Mouse (Mus musculus) WW6 (cell line): ENCODE measurements around the gene Cbx8.

ENCODE experiments used
- DNase-seq: peaks from one replicate; pipeline ENCODE4 v3.0.0-alpha.2; 2013; ENCODE audit warnings: low read depth, low spot score

Cbx8 gene

DNA sequence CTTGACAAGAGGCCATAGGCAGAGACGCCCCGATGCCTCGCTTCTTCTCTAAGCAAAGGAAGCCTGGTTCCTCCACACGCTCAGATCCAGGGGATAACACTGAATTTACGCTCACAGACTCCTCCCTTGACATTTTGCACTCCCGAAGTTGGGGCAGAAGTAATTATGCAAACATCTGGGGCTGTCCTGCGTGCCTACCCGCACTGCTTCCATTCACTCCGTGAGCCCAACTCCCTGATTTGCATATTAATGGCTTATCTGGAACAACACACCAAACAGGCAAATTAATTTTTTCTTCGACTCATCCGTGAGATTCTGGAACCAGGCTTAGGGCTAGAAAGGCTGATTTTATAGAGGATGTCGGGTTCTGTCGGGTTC, 7.4 kb upstream of the Cbx8 start:
- DNase-seq = no peak

DNA sequence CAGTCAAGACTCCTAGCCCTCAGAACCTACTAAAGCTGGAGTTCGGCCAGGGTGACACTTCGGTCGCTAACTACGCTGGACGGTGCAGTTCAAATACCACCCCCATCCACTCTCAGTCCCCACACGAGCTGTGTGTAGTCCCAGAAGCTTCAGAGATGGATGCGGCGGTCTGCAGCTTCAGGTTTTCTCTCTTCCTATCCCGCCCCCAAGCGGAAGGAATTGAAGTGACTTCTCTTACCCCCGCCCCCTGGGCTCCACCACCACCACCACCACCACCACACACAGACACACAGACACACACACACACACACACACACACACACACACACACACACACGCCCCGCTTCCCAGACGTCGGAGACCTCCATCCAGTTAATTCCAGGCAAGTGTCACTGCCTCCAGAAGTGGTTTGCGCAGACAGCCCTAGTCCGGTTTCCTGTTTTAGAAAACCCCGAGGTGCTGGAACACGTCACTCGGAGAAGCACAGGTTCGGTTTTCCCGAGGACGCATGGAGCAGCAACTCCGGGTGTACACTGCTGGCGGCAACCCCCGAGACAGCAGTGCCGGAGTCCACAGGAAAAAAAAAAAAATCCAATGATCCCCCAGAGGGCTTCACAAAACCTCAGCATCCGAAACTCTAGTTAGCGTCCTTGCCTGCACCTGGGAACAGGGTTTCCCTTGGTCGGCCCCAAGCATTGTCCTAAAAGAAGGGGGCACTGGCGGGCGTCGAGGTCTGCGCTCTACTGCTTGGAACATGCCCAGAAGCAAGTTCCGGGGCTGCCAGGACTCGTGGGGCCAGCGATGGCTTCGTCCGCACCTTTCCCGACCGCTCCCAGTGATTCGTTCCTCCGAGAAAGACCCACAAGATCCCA, 6.7 kb upstream of the Cbx8 start:
- no peak for DNase-seq

DNA sequence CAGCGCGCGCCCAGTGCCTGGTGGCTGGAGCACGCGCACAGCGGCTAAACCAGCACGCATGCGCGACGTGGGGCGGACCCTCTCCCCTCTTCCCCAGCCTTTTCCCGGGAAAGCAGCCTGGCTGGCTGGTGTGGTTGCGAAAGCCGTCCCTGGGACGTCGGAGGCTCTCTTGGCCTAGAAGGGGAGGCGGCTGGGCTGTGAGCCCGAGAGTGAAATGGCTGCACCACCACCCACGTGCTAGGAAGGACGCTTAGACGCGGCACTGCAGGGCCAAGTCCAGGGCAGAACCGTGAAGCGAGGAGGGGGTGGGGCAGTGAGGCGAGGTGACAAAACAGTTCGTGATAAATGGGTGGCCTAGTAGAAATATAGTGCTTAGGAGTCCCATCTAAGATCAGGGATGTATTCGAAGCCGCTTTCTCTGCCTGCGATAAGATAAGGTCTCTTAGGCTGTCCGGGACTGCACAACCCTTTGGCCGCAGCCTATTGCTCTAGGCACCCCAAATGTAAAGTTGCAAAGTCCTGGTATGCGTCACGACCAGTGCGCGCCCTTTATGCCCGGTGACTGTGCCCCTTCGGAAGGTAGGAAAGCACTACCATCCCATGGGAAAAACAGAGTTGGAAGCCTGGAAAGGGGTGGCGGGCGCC, 6.0 kb upstream of the Cbx8 start:
- no peak for DNase-seq

DNA sequence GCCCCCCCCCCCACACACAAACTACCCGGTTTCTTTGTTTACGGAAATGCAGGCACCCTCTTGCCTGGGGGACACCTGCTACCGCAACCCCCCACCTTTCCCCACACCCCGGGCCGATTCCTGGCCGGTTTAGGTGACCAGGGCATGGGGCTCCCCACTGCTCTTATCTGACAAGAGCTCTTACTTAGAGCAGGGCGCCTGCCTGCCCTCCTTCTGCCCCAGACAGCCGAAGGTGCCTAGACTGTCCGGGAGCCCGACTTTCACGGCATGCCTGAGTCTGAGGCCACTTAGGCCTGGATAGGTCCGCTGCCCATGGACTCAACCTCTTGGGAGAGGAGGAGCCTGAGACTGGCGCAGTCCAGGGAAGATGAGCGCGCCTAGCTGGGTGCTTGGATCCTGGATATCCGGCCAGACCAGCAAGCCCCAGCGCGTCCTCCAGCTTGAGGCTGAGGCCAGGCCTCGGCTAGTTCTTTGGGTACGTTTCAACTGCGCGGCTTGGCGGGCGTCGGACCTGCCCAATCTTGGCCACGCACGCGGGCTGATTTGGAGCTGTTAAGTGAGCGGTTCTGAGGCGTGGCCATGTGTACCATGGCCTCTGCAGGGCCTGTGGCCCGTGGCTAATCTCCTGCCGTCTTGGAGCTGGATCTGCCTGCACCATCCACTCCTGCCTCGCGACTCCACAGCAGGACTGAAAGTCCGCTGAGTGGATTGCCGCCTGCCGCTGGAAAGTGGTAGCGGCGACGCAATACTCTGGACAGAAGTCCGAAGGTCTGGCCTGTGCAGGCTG, 4.0 kb upstream of the Cbx8 start:
- no peak for DNase-seq

DNA sequence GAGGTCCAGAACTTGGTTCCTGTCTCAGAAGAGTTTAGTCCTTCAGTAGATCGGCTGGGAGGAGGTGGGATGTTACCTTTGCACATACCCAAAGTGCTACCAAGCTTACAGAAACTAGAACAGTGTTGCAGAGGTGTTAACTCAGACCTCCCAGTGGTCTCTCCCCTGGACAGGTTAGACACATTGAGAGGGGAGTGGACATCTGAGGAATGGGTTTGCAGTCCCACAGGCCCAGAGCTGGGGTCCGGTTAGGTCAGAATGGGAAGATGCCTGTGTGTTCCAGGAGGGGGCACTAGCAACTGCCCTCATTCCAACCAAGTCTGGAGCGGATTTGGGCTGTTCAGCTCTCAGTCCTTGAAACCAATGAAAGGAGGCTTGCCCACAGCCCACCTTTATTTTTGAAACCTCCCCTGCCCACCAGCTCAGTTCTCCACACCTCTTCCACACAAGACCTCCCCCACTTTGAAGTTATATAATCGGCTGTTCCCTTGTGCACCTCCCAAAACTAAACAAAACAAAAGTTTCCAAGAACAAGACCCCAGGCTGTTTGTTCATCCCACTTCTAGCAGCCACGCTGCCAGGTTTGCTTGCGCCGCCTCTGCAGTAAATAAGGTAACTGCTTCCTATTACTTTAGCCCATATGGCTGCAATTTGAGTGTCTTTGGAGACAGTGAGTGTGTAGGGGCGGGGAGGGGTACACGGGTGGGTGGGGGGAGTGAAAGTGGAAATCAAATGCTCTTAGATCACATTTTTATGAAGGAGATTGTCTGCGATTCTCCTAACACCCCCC, 3.2 kb upstream of the Cbx8 start:
- DNase-seq = no peak

DNA sequence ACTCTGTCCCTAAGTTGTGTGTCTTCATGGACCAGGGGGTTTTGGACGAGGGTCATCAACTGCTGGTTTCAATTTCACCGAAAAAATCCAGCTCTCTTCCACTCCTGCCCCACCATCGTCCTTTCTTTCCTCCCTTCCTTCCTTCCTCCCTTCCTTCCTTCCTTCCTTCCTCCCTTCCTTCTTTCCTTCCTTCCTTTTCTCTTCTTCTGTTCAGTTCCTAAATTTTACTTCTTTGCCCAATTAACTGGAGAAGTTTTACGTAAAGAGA, 2.4 kb upstream of the Cbx8 start:
- no peak for DNase-seq

DNA sequence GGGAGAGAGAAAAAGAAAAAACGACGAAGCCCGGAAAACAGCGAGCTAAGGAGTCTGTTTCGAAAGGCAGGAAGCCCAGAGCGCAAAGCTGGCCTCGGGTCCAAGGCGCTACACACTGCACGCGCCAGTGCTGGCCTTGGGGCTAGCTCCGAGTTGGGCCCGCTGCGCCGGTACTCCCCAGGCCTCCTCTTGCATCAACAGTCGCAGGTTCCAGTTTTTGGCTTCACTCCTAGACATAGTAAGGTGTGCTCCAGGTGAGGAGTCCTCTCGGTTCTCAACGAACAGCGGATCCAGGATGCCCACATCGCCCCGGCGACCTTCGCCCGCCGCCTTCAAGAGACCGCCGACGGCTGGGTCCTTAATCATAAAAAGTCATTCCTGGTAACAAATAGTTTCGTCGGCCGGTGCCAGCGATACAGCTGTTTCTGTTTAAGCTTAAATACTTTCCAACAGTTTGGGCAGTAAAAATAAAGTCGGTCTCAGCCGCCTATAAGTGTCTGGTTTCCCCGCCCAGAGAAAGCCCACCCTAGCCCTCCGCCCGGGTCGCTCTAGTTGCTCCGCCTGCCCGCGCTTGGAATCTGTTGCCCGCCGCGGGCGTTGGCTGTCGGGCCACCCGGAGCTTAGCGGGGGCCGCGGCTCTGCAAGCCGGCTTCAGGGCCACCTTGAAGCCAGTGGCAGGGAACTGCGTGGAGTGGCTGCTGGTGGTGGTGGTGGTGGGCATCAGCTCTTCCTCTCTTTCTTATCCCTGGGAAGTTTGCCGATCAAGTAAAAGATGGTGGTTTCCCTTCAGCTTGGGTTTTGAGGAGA, 1.9 kb upstream of the Cbx8 start:
- DNase-seq = no peak

DNA sequence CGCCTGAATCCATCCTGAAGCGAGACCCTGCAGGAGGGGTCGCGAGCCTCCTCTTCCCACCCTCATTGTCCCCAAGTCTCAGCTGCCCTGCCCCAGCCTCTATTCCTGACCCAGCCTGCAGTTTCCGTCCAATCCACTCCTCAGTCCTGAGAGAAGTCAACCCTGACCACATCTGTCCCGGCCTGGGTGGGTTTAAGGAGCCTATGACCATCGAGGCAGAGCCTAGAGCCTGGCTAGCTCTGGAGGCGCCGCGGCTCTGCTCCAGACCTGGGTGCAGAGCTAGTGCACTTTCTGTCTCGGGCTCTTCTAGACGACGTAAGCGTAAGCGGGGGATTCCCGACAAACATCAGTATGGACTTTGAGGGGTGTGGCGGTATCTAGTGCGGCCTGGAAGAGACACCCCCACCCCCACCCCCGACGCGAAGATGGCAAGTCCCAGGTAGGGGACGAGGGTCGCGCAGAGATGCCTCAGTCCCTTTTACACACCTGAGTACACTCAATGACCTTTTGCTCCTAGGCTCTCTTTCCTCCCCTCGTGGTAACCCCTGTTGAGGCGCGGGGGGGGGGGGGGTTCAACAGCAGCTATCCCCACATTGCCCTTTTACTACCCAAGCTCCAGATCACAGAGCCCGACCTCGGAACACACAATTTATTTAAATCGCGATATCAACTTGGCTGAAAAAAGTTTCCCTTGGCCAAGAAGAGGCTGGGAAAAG, 1.1 kb upstream of the Cbx8 start:
- no peak for DNase-seq

DNA sequence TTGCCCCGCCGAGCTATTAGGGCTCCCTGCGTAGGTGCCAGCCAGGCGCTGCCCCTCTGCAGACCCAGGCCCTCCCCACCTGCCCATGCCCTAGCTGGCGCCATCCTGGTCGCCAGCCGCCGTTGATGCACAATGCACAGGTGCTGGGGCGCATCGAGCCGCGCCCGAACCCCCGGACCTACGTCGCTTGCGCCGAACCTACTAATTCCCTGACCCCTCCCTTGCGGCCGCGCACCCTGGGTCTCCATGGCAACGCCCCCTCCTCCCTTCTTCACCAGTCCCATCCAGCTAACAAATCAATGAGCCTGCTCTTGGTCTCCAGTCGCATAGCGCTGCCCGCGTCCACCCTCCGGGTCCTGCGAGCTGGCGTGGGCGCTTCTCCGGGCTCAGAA, 552 bp upstream of the Cbx8 start:
- no peak for DNase-seq

DNA sequence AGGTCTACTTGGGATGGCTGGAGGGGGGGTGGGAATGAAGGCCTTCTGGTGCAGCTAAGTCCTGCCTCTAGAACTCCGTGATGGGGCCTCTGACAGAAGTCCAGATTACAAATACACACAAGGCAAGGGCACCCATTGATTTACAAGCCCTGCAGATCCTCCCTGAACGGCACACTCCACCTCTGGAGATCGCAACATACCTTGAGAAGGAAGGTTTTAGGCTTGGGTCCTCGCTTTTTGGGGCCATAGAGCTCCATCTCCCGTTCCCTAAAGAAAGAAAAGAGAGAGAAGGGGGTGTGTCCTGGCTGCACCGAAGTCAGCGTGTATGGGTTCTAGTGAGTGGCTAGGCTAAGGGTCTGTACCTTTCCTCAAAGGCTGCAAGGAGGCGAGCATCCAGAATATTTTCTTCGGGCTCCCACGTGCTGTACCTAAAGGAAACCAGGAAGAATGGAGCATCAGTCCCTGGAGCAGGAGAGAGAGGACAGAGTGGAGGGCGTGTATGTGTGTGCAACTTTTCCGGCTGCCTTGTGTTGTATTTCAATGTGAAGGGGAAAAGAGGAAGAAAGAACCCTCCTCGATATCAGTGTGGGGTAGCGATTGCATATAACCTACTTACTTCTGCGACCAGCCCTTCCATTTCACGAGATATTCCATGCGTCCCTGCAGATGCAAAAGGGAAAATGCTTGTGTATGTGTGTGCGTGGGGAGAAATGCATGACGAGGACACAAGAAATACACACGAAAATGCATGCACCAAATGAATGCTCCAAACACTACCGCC, 847 bp downstream of the Cbx8 start:
- DNase-seq = no peak

DNA sequence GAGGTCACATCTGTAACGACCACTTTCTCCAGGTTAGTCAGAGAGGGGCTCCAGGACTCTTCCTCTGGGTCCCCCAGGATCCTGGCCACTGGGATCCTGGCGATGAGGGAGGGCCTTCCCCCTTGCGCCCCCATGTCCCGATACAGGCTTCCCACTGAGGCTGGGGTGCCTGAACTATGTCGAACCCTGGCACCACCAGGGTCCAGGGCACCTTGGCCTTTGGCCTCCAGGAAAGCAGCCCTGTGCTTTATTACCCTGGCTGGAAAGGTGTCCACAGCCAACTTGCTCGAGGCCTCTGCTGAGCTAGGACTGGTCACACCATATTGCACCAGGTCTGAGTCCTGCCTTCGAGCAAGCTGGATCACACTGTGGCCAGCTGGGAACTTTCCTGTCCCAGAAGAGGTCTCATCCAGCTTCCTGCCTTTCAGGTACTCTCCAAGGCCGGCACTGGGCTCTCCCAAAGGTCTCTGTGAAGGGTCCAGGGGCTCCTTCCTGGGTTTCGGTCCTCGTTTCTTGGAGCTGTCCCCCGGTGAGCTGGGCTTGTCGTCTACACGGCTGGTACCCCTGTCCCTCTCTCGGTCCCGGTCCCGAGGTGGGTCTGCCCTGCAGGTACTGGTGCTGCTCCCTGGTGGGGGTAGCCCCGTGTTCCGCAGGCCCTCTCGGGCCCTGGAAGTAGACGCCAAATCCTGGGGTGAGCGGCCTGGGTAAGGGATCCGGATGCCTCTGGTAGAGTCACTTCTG, 1.9 kb downstream of the Cbx8 start:
- DNase-seq = no peak

DNA sequence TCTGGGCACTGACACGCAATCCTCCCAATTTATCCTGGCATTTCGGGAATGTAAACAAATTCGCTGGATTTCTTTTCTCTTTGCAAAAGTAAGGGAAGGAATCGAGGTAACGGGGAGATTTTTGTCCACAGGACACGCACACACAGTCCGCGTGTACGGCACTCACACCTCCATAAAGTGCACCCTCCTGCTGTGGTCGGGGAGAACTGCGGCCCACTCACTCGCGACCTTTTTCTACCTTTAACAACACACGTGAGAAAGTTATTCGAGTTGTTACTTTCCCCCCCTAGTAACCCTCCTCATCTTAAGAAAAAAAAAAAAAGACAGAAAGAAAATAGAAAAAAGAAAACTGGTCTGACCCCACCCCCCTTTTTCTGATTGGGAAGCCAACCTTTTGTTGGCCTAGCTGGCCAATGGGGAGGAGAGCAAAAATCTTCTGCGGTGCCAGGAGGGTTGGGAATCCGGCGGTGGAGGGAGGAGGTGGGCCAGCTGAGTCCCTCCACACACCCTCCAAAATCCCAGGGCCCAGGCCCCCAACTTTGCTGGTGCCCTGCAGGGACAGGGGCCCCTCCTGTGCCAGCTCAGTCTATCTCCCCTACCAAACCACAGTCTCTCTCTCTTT, 2.9 kb downstream of the Cbx8 start:
- DNase-seq = no peak

DNA sequence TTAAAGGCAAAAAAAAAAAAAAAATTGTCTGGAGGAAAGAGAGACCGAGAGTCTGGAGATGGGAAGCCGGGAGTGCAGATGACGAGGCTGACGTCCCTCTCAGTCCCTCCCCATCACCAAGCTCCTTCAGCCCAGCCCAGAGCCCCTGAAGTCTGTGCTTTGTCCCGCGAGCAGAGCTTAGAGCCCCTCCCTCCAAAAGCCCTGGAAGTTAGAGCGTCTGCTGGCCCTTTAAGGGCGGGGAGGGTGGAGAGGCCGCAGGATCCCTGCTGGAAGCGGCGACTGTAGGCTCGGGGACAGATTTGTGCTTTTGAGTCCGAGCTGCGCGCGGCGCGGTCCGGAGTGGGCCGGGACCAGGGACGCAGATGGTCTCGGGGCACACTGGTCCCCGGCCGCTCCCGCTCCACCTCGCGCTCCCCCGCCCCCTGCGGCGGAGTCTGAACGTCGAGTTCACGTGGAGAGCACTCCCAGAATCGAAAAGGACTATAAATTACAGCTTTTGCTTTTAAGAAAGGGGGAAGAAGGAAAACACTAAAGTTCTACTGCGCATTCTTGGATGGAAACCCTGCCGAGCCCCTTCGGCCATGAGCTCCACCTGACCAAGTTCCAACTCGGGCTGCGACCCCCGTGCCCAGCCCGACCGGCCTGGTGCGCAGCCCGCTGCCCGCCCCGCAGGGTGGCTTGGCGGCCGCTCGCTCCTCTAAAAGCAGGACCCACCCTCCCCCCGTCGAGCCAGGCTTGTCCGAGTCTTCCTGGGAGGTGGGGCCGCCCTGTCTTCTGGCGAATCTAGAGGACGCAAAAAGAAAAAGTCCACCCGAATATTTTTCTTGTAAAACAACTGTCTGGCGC, 3.6 kb downstream of the Cbx8 start:
- no peak for DNase-seq

DNA sequence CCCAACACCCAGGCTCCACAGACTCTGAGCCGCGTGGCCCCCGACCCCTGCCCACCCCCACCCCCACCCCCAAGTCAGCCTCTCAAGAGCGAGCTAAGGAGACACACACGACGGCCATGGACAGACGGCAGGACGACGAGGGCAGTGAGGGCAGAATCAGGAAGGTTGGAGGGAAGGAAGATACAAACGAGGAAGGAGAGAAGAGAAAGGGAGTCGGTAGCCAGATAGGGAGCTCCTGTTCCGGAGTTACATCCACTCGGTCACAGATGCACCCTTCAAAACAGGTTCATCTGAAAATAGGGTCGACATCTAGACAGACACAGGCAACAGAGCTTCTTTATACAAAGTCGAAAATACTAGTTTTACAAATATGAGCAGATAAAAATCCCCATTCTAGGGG, 4.3 kb downstream of the Cbx8 start:
- no peak for DNase-seq

DNA sequence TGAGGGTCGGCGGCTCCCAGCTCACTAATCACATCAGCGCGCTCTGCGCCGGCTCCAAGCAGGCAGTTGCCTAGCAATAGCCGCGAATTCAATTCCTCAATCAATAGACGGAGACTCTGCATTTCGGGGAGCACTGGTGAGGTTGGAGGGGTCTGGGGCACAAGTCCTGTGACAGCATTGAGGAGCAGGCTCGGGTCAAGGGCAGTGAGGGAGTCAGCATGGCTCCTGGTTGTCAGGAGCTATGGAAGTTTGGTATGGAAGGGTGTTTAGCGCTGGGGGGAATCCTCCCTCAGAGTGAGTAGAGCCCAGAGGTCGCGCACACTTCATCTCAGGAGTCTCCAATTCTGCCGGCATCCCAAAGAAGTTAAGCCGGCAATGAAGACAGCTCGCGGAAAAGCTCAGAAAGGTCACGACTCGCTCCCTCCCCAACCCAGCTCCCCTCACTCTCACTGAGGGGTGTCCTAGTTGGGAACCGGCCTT, 5.0 kb downstream of the Cbx8 start:
- no peak for DNase-seq

DNA sequence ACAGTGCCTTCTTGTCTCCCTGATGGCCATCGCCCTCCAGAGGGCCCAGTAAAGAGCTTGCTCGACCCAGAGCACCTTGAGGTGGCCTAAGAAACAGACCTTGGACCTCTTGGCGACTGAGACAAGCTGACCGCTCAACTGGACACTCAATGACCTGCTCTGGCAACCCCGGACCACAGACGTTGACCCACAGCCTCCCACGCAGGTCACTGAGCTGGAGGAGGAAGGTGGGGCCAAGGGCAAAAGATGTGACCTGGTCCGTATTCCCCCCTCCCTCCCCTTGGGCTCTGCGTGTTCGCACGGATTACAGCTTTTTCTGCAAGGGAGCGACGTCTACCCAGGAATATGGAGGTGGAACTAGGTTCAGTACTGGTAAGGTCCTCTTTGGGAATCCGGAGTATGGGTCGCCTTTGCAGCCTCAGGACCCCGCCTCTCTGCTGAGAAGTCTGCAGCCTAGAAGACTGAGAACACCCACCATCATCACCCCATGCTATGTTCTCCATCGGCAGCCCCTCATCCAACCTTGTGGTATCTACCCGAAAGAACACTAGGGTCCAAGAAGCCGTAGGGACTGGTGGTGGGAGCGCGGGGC, 5.6 kb downstream of the Cbx8 start:
- no peak for DNase-seq

DNA sequence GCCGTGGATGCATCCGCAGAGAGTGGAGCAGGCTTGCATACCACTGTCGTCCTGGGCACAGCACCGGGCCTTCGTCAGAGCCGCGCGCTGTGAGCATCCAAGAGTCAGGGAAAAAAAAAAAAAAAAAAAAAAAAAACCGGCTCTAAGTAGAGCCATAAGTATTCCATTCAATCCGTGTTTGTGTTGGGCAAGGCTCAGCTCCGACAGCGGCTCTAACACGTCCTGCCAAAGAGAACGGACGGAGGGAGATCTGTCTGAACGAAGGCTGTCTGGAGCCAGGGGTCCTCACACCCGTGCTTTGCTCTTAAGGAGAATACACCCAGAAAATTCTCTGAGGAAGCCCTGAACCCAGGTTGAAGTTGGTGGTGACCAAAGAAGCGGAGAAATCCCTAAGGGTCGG, 6.1 kb downstream of the Cbx8 start:
- DNase-seq = no peak
